Mouse (Mus musculus) embryonic facial prominence, embryonic 14.5 days (tissue): ENCODE data around the gene Pygl. TPM values are rescaled to one million over a fixed set of nuclear protein-coding genes. Genes with fewer than 3 reads are reported as not detected.

Experiments used
- ATAC-seq: fragments of 200-750 bp; cut with Nextera tagmentation; 2 replicates; pipeline ENCODE4 v1.8.0; 2017; ENCODE audit warnings: low read depth, moderate number of reproducible peaks, moderate TSS enrichment
- DNase-seq: peaks from one replicate; pipeline ENCODE4 v3.0.0-alpha.2; 2015; ENCODE audit warnings: low spot score
- H3K27ac ChIP-seq: fragments of 300-500 bp; sonication (generic); replicated peaks from 2 replicates; pipeline ENCODE4 v1.5.1; 2014; ENCODE audit warnings: low read depth, mild to moderate bottlenecking, low read length, moderate library complexity
- H3K27me3 ChIP-seq: fragments of 300-500 bp; sonication (generic); replicated peaks from 2 replicates; pipeline ENCODE4 v1.6.1; 2014; ENCODE audit warnings: low read length; ENCODE audit not compliant: control insufficient read depth, insufficient read depth
- H3K36me3 ChIP-seq: fragments of 300-500 bp; sonication (generic); 2 replicates; pipeline ENCODE4 v1.6.1; 2014; ENCODE audit warnings: low read length, mixed read lengths; ENCODE audit not compliant: control insufficient read depth, insufficient read depth
- H3K4me1 ChIP-seq: fragments of 300-500 bp; sonication (generic); 2 replicates; pipeline ENCODE4 v1.6.1; 2014; ENCODE audit warnings: antibody characterized with exemption, low read length; ENCODE audit not compliant: control insufficient read depth, insufficient read depth
- H3K4me2 ChIP-seq: fragments of 300-500 bp; sonication (generic); 2 replicates; pipeline ENCODE4 v1.6.1; 2014; ENCODE audit warnings: low read depth, mild to moderate bottlenecking, low read length, moderate library complexity, mixed read lengths
- H3K4me3 ChIP-seq: fragments of 300-500 bp; sonication (generic); 2 replicates; pipeline ENCODE4 v1.5.1; 2014; ENCODE audit warnings: low read depth, mild to moderate bottlenecking, low read length
- H3K9ac ChIP-seq: fragments of 300-500 bp; sonication (generic); 2 replicates; pipeline ENCODE4 v1.6.1; 2014; ENCODE audit warnings: low read depth, mild to moderate bottlenecking, low read length, moderate library complexity, mixed read lengths
- H3K9me3 ChIP-seq: fragments of 300-500 bp; sonication (generic); 2 replicates; pipeline ENCODE4 v1.6.1; 2016; ENCODE audit warnings: low read length; ENCODE audit not compliant: control insufficient read depth
- WGBS: fragments of 180-500 bp; shearing (Covaris S2); extraction: QIAGEN DNeasy Blood & Tissue Kit; methylation state at CpG from one replicate; pipeline ENCODE4 v1.1.7; 2014; 5-methylcytosine and 5-hydroxymethylcytosine counted together
- polyA plus RNA-seq: library from polyadenylated mRNA; unstranded; fragments of >200 nt; fragmentation: Nextera tagmentation; extraction: Ambion mirVana; gene quantifications from 2 replicates; pipeline ENCODE4 v1.2.1, GENCODE M21; 2014

The Pygl gene
- 22.2 and 23.4 TPM in 2 replicates for polyA plus RNA-seq

- H3K27ac ChIP-seq = no peak within 1 kb of the TSS
- H3K4me3 ChIP-seq = no peak within 1 kb of the TSS
- no peak within 1 kb of the TSS for H3K9ac ChIP-seq
- DNase-seq = no peak
- 72% methylated on average over 2 of the region's 2 CpGs for WGBS
- no peak within 1 kb of the TSS for H3K4me2 ChIP-seq
- ATAC-seq = no peak
- H3K36me3 ChIP-seq = no peaks in the 10 kb centered on the region
- peaks cover 11% of the 10 kb centered on the region; the same call in 1 of the 2 replicates for H3K4me1 ChIP-seq
- H3K9me3 ChIP-seq = no peaks in the 10 kb centered on the region
- H3K27me3 ChIP-seq = no peaks in the 10 kb centered on the region
These were observed at the start of gene Pygl for GRCm38 (mm10) chr12:70231294-70231693. Pygl (minus strand) TSS chr12:70231488.

DNA sequence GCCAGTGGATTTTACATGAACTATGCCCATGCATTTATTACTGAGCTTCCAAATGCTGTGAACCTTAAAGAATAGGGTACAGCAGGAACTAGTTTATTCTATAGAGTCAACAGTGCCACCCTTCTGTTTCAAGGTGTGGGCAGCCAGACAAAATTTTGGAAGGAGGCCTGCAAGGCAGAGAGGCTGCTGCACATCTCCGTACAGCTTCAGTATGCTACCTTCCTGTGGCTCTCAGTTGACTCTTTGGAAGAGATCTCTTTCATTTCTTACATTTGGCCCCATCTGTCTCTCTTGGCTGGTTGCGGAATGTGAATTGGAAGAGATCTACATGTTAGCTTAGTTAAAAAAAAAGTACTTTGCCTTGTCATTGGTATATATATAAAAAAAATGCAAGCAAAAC is 49.6 kb upstream of the Pygl start:
- Histone ChIP-seq H3K4me3 (no peak overlapping the region), H3K4me2 (no peak overlapping the region)
- WGBS = 86% methylated on average over 2 of the region's 2 CpGs

DNA sequence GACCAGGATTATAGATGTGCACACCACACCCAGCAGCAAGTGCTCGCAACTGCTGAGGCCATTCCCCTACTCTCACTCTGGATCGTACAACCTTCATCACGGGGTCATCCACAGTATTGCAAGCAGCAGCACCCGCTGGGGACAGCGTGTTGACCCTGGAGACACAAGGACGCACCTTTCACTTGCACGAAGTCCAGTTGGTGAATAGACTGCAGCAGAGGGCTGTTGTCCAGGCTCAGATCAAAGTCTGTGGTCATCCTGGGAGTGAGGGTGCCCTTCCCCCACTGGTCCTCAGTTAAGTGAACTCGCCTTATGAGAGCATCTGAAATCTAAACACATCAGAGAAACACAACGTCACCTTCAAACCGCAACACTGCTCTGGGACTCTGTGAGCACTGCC is 49.1 kb upstream of the Pygl start:
- WGBS = 87% methylated on average over 10 of the region's 10 CpGs
- Histone ChIP-seq H3K36me3 (no peaks in the 10 kb centered on the region), H3K4me1 (no peaks in the 10 kb centered on the region), H3K4me3 (no peak overlapping the region), H3K4me2 (no peak overlapping the region), H3K27ac (no peak overlapping the region), H3K9ac (no peak overlapping the region), H3K27me3 (no peaks in the 10 kb centered on the region), H3K9me3 (no peaks in the 10 kb centered on the region)
- ATAC-seq (no peak), DNase-seq (no peak)

More for the DNA sequence above, 49.6 kb upstream of the Pygl start:
- Histone ChIP-seq H3K36me3 (no peaks in the 10 kb centered on the region), H3K9me3 (no peaks in the 10 kb centered on the region), H3K27me3 (no peaks in the 10 kb centered on the region), H3K4me1 (no peaks in the 10 kb centered on the region), H3K27ac (no peak overlapping the region), H3K9ac (no peak overlapping the region)
- no peak for ATAC-seq
- DNase-seq = no peak

- Histone ChIP-seq H3K27me3 (no peaks in the 10 kb centered on the region), H3K27ac (no peak overlapping the region), H3K4me3 (no peak overlapping the region), H3K9me3 (no peaks in the 10 kb centered on the region), H3K9ac (no peak overlapping the region), H3K4me1 (no peaks in the 10 kb centered on the region), H3K4me2 (no peak overlapping the region), H3K36me3 (no peaks in the 10 kb centered on the region)
- DNase-seq = no peak
- 69% methylated on average over 12 of the region's 12 CpGs for WGBS
- no peak for ATAC-seq
These were observed 46.0 kb upstream of the Pygl start for GRCm38 (mm10) chr12:70277071-70277939.

DNA sequence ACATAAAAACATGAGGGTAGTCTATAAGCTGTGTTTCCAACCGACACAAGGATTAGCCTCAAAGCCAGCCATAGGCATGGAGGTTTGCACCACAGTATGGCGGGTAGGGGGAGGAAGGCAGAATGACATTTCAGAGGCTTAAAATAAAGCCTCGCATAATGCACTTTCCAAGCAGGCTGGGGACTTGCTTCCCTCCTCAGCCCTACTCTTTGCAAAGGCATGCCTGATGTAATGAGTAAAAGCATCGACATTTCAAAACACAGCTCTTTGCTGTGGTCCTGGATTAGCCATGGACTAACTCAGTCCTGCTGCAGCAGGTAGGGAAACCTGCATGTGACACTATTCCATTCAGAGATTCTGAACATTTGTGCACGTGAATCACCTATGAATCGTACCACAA is 38.4 kb upstream of the Pygl start:
- Histone ChIP-seq H3K4me3 (no peak overlapping the region), H3K4me1 (no peaks in the 10 kb centered on the region), H3K36me3 (no peaks in the 10 kb centered on the region), H3K9me3 (no peaks in the 10 kb centered on the region), H3K9ac (no peak overlapping the region), H3K27ac (no peak overlapping the region), H3K27me3 (no peaks in the 10 kb centered on the region), H3K4me2 (no peak overlapping the region)
- ATAC-seq (0 out of 2 replicates have a peak, but pooled peaks have one; percentile 57), DNase-seq (no peak)
- WGBS = 60% methylated on average over 6 of the region's 6 CpGs

- no peak overlapping the region for H3K9ac ChIP-seq
- no peaks in the 10 kb centered on the region for H3K27me3 ChIP-seq
- no peaks in the 10 kb centered on the region for H3K36me3 ChIP-seq
- no peaks in the 10 kb centered on the region for H3K9me3 ChIP-seq
- H3K4me2 ChIP-seq = no peak overlapping the region
- ATAC-seq = no peak
- no peaks in the 10 kb centered on the region for H3K4me1 ChIP-seq
- H3K27ac ChIP-seq = no peak overlapping the region
- 86% methylated on average over 9 of the region's 9 CpGs for WGBS
- H3K4me3 ChIP-seq = no peak overlapping the region
- DNase-seq = no peak
These were observed 36.0 kb upstream of the Pygl start for GRCm38 (mm10) chr12:70267314-70267713.

DNA sequence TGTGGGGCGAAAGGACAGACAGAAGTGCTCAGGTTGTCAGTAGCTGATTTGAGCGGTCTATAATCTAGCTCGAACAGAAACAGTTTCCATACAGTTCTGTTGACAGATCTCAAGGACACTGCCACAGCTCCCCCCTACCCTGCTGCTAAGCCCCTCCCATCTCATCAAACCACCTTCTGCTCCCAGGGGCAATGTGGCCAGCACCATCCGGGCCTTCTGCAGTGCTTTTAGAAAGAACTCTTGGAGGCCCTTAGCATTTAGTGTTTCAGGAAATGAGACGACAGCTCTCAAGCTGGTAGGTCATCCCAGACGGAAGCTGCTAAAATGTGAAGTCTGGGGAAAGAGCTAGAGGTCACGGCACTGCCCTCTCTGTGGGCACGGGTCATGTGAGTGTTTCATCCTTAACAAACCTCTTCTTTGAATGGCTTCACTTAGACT is 35.2 kb upstream of the Pygl start:
- Histone ChIP-seq H3K4me1 (no peaks in the 10 kb centered on the region), H3K27me3 (no peaks in the 10 kb centered on the region), H3K36me3 (no peaks in the 10 kb centered on the region), H3K9ac (no peak overlapping the region), H3K4me2 (no peak overlapping the region), H3K9me3 (no peaks in the 10 kb centered on the region), H3K27ac (no peak overlapping the region), H3K4me3 (no peak overlapping the region)
- 31% methylated on average over 8 of the region's 8 CpGs for WGBS
- ATAC-seq (no peak), DNase-seq (no peak)

- Histone ChIP-seq H3K27me3 (no peaks in the 10 kb centered on the region), H3K36me3 (no peaks in the 10 kb centered on the region), H3K4me1 (no peaks in the 10 kb centered on the region), H3K27ac (no peak overlapping the region), H3K9me3 (no peaks in the 10 kb centered on the region), H3K4me2 (no peak overlapping the region), H3K9ac (no peak overlapping the region), H3K4me3 (no peak overlapping the region)
- WGBS = 41% methylated on average over 7 of the region's 7 CpGs
- no peak for ATAC-seq
- no peak for DNase-seq
These were observed 32.4 kb upstream of the Pygl start for GRCm38 (mm10) chr12:70263721-70264120.
